Mouse (Mus musculus): Measurements from ENCODE around the gene Poldip3. TPM values are rescaled to one million over a fixed set of nuclear protein-coding genes. Genes with fewer than 3 reads are reported as not detected.
"Not testable (repeated sequence)": the region's sequence is repeated elsewhere in the genome, so short reads cannot be mapped to it uniquely, and the experiment has no call there.

Gene Poldip3
- total RNA-seq, 4 experiments from 2014 or later = 23.5 to 27.1 (median 26.2) TPM

DNA sequence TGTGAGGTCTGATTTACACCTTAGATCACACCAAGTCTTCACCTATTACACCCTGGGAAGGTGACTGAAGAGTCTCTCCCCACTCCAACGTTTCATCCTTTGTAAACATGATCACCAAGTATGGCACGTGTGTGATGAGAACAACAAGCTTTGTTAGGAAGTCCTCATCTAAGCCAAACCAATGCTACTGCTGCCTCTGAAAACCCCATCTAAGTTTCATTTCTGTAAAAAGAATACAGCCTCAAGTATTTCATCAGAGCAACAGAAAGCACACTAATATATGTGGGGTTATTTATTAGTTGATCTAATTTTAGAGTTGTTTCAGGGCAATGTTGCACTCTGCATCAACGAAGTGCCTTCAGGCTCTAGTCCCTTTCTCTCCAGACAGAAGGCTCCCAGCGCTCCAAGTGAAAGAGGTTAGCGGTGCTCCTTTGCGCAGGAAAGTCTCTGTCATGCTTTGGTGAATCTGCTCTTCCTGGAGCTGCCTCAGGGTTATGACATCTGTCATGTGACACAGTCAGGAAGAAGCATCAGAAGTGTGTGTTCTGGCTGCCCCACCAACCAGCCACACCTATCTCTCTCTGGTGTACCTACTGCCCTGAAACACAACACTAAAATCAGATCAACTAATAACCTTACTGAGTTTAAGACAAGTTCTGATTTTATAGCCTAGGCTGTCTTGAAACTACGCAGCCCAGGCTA, 19.5 kb downstream of the Poldip3 start:
- no peak for DNase-seq (ENCODE audit: low spot score)

DNA sequence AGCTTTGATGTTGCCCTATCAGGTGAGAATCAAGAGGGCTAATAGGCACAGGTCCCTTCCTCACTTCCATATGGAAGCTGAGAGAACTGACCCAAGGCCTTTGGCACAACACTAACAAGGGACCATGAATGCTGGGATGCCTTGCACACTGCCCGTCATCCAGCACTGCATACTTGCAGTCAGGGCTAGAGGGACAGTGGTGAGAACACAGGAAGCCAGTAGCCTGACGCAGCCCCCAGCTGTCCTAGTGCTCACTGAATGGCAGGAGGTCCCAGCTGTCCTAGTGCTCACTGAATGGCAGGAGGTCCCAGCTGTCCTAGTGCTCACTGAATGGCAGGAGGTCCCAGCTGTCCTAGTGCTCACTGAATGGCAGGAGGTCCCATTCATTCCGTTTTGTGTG, 22.1 kb downstream of the Poldip3 start:
- DNase-seq (ENCODE audit: low spot score) = not testable (repeated sequence)

DNA sequence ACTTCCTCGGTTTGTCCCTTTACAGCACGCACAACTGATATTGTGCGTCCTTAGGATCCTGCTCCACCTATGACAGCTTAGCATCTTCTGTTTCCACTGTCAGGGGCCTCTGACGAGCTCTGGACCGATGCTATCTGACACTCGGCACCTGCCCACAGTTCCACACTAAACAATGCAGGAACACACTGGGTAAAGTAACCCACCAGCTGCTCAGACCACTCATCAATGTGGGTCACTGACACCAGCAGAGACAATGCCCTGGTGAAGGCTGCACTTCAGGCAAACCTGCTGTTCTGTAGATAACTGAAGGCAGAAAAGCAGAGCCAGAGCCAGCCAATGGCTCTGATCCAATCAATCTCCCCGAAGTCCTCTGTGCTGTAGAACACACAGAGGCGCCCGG, 22.6 kb downstream of the Poldip3 start:
- no peak for DNase-seq (ENCODE audit: low spot score)

DNA sequence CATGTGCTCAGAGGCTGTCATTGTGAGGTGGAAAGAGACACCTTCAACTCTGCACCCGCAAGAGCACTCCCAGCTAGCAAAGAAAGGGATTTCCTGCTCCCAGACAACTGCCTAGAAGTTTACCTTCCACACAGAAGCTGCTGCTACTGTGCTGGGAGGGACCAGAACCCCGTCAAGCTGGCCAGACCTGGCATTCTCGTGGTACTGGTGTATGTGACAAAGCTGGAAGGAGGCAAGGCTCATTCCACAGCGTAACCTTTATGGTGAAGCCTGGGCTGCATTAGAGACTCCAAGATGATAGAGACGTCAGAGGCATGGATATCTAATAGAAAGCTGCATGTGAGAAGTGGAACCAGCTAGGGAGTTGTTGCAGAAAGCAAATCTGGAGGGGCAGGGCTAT, 24.6 kb downstream of the Poldip3 start:
- no peak for DNase-seq (ENCODE audit: low spot score)

DNA sequence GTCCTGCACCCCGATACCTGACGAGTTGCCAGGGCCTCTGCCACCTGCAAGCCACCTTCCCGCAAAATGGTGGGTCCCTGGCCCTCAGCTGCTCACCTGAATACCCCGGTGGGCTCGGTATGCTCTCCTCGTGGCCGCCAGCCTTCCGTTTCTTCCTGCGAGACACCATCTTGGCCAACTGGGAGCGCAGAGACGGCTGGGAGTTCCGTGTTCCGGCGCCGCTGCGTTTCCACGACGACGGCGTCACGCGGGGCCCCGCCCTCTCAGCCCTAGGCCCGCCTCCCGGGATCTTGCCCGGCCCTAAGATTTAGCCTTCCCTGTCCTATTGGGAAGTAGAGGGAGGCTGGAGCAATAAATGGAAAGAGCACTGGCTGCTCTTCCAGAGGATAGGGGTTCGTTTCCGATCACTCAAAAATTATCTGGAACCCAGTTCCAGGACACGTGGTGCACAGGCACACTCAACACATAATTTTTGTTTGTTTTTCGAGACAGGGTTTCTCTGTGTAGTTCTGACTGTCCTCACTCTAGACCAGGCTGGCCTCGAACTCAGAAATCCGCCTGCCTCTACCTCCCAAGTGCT, 26.5 kb downstream of the Poldip3 start, which contains the start of gene Rrp7a:
Rrp7a (minus strand) TSS at position 236 of the 580 bp plus-strand sequence.
- peak; percentile 95 for DNase-seq (ENCODE audit: low spot score)

DNA sequence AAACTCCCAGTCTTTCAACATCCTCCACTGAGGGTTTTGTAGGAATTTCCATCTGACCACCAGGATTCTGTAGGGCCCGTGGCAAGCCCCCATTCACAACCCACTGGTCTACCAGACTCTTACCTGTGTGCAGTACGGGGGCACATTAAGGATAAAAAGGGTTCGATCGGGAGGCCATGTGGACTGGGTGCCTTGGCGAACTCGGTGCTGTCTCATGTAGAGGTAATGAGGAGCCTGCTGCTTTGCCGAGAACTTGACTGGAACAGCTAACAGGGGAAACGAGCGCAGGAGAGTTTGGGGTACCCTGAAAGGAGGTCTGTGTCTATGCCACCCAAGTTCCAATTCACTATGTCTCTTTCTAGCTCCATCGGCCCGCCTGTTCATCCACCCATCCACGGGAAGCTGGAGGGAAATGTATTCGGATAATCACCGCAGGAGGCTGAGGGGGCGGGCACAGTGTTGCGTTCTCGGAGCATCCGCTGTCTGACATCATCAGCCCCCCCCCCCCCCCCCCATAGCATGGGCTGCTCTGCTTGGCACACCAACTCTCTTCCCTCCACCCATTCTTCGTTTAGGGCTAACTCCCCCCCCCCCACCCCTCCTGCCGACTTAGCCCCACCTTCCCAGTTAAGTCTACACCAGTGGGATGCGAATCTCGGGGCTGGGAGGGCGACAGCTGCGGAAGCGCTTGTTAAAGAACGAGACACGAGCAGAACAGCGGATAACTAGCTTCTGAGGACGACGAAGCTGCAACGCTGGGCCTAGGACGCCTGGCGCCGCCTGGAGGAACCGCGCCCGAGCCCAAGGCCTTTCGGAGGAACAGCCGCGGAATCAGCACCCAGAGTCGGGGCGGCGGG, 27.2 kb downstream of the Poldip3 start:
- DNase-seq (ENCODE audit: low spot score) = no peak

DNA sequence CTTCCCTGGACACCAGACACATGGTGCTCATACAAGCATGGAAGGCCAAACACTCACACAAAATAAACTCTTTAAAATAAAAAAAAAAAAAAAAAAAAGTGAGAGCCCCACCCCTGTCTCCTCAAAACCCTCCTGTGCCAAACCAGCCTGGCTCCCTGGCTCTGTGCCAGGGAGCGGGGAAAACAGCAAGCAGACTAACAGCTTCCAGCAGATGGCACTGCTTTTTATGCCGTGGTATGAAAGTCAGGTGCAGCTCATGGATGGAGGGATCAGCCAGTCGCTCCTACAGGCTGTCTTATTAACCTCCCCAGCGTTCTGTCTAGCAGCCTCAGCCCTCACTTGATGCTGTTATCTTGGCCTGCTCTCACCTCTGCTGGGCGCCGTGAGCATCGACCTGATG, 30.8 kb downstream of the Poldip3 start:
- DNase-seq (ENCODE audit: low spot score) = no peak

DNA sequence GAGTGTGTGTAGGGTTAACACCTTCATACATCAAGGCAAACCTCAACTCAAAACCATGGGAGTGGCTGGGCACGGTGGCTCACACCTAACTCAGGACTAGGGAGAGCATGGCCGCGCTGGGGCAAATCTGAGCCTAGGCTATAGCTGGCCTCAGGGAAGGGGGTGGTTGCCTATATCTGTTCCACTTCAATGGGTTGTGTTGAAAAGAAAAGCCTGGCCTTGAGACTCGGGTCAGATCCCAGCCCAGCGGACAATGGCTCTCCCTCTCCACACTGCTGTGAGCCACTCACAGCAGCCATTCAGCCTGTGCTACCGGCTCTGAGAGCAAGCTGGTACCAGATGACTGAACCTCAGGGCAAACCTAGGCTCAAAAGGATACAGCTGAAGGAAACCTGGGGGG, 34.1 kb downstream of the Poldip3 start:
- no peak for DNase-seq (ENCODE audit: low spot score)

DNA sequence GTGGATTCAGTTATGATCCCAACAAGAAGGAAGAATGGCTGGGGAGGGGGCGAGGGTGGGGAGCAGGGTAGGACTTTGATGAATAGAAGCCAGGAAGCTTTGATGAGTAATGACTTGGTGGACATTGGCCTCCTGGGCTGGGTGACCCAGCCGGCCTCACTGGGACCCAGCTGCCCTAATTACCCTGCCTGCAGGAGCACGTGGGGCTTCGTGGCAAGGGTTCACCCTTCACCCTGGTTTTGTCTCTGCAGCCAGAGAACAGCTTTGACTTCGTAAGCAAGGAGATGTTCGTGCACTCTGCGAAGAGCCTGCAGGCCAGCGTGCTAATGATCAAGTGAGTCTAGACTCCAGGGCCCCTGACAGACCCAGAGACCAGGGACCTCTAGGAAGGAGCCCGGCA, 35.1 kb downstream of the Poldip3 start:
- DNase-seq (ENCODE audit: low spot score) = no peak

DNA sequence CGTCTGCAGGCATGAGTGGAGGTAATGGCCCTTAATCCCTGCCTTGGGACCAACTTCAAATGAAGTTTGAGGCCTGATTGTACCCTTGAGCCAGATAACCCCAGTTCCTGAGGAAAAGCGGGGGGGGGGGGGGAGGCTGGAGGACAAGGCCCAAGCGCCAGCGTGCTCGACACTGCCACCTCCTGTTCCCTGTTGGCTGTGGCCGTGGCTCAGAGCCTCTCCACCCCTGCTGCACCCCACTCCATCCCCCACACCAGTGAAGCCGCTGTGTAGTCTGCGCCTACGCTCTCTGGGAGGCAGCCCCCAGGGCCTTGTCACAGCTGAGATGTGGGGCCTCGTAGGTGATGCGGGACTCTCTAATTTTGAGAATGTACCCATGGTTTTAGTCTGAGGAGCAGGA, 36.3 kb downstream of the Poldip3 start:
- DNase-seq (ENCODE audit: low spot score) = peak; percentile 50

DNA sequence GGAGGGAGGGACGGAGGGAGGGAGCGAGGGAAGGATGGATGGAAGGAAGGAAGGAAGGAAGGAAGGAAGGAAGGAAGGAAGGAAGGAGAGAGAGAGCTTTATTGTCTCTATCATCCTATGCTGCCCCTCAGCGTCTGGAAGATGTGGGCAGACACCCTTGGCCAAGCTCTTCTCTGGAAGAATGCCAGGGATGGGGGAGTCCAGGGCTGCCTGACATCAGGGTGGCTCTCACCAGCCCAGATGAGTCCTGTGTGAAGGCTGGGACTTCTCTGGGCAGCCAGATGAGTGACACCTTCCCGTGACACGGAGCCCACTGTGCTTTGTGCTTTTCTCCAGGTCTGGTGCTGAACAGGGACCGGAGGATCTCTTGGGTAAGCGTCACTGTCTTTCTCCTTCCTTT, 37.3 kb downstream of the Poldip3 start:
- no peak for DNase-seq (ENCODE audit: low spot score)

DNA sequence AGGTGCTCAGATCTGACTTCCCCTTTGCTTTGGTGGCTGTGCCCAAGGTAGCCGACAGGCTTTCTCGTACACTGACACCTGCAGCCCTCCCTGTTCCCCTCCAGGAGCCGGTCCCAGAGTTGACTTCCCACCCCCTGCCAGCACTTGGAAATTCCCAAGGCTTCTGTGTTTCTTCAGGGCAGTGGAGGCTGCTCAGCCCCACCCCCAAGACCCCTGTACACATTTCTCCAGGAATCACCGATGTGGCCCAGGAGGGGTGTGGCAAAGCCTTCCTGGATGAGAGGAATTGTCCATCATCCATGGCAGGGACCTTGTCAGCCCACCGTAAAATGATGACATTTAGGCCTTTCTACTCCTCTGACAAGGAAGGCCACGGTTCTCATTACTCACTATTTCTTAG, 37.9 kb downstream of the Poldip3 start:
- no peak for DNase-seq (ENCODE audit: low spot score)

DNA sequence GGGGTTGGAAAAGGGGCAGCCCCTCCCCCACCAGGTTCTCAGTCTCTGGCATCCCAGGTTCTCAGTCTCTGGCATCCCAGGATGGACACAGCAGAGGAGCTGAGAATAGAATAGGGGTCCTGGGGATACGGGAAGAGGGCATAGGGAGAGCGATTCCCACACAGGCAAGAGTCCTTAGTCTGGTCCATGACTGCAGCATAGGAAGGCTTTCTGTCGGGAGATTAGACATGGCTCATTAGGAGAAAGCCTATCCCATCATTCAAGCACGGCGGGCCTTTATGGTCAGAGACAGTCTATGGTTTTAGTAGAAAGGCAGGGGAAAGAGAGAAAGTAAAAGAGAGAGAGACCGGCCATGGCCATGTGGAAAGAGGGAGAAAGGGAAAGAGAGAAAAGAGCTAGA, 41.4 kb downstream of the Poldip3 start:
- no peak for DNase-seq (ENCODE audit: low spot score)

DNA sequence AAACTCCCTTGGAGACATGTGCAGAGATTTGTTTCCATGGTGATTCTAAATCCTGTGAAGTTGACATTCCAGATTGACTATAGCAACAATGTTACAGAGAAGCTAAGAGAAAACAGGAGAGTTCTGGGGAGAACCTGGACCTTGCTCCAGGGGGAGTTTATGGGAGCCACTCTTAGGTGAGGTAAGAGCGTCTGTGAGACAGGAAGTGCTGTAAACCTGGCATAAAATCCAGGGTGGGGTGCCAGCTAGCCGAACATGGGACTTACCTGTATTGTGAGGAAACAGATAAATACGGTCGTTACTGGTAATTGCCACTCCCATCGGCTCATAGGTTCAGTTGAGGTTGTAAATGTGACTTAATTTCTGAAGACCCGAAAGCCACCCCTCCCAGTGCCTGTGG, 42.8 kb downstream of the Poldip3 start:
- no peak for DNase-seq (ENCODE audit: low spot score)

DNA sequence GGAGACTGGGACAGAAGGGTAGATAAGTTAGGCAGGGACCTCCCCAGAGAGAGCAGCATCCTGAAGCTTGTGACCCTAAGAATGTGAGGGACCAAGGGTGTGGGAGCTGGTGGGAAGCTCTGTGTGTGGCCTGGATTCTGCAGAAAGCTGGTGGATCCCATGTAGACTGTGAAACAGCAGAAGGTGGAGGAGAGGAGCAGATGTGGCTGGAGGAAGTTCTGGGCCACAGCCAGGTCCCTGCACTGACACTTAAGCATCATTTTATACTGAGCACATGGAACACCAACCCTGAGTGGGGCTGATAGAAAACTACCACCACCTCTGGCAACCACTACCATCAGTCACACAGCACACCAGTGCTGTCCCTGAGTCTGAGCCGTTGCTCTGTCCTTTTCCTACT, 46.1 kb downstream of the Poldip3 start:
- no peak for DNase-seq (ENCODE audit: low spot score)

DNA sequence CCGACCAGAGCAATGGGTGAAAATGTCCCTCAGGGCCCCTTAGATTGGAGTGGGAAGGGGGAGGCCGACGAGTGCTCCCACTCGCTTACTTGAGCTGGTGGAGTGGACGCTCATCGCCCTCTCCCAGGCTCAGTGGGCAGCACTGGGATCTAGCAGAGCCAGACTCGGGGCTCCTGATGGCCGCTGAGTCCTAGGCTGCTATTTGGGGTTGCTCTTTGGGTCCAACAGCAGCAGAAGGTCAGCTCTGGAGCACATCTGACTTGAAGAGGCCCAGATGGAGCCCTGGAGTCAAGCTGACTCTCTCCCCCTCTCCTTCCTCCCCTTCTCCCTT, 48.9 kb downstream of the Poldip3 start:
- no peak for DNase-seq (ENCODE audit: low spot score)

DNA sequence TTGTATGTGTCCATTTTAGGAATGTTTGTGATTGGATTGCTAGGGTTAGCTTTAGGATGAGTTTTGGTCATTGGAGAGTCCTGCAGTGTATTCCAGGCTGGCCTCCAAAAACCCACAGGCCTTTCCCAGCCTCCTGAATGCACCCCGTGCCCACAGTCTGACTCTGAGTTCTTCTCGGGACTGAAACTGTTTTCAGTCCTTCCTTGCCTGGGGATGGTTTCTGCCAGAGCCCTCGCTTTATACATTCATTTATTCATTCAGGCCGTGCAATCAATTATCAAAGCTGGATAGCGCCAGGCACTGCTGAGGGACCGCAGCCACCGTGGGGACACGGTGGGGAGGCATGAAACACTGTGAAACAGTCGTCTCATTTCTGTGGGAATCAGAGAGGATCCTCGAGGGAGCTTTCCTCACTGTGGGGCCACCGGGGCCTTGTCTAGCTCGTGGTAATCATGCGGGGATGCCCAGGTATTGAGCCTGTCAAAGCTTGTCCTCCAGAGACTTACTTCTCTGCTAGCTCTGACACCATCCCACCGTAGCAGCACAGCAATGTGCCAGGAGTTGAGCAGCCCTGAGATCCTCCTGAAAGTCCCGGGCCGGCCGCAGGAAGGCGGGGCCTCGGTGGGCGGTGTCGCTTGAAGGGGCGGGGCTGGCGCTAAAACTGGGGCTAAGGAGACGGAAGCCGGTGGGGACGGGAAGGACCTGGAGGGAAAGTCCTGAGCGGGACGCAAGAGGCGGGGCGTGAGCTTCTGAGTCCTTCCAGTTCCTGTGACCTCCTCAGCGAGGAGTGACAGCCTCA, 49.5 kb downstream of the Poldip3 start:
- peak; percentile 97 for DNase-seq (ENCODE audit: low spot score)

DNA sequence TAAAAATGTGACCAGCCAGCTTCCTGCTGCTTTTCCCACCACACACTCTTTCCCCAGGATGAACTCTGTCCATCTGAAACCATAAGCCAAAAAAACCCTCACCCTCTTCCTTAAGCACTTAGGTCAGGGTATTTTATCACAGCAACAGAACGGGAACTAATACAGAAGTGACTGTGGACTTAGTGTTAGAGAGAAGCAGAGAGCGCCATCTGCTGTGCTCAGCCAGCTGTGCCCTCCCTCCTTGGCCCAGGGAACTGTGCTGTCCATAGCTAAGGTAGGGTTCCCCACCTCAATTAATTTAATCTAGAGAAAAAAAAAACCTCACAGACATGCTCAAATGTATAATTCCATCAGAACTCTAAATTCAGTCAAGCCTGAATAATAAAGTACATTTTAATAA, 53.2 kb downstream of the Poldip3 start:
- DNase-seq (ENCODE audit: low spot score) = no peak

DNA sequence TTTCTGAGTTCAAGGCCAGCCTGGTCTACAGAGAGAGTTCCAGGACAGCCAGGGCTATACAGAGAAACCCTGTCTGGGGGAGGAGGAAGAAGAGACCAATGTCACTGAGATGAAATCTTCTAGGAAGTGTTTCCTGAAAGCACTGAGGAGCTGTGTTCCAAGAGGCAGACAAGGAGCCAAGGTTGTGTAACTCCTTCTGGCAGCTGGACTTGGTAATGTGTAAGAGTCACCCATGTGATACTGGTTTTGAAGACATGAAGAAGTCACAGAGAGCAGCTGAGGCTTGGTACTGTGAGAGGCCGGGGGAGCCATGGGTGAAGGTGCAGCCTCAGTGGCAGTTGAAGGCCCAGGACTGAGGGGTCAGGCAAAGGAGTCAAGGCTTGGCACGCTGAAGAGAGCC, 55.5 kb downstream of the Poldip3 start:
- DNase-seq (ENCODE audit: low spot score) = no peak

DNA sequence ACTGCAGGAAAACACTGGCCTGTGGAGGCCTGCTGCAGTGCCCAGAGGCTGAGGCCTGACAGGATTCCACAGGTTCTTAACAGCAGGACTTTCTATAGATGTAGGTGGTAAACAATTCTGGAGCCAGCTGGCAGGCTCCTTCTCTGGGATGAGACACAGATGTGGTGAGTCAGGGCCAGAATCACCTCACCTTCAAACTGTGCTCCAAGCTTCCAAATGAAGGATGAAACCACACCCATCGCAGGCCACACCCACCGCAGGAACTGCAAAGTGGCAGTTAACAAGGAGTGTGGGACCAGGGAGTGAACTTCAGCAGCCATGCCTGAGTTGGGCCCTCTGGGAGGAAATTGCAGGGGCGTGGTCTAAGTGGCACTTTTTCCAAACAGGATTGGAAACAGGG, 58.3 kb downstream of the Poldip3 start:
- no peak for DNase-seq (ENCODE audit: low spot score)

DNA sequence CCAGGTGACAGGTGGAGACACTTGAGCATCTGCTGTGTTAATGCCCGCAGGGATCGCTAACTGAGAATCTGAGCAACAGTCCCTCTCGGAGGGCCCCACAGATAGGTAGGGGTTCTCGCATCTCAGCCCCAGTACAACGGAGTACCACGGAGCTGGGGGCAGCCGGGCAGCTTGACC, 59.9 kb downstream of the Poldip3 start, which contains the start of gene Serhl:
Serhl (plus strand) TSS at position 78 of the 177 bp plus-strand sequence.
- no peak for DNase-seq (ENCODE audit: low spot score)

Data from heart, adult 8-10 months (tissue).